Mouse (Mus musculus) brain, embryonic 18.5 days (tissue): ENCODE measurements at regions not wholly inside any gene's neighbourhood (a gene's known extent, or its start where the extent isn't known, plus 50 kb on each side); places are given as distances from the start of the nearest gene placed in this dataset.

Experiments
- DNase-seq: peaks from one replicate; pipeline ENCODE4 v3.0.0-alpha.2; 2012; ENCODE audit warnings: low read depth, low spot score

- DNase-seq = no peak
These were observed 71.6 kb upstream of the Pgrmc2 start for GRCm38 (mm10) chr3:41154402-41154801.

GRCm38 (mm10) chr3:41151989-41152388 lies 69.1 kb upstream of the Pgrmc2 start:
- DNase-seq = no peak

- DNase-seq = no peak
These were observed 57.5 kb upstream of the Pgrmc2 start for GRCm38 (mm10) chr3:41140391-41140790.

DNA sequence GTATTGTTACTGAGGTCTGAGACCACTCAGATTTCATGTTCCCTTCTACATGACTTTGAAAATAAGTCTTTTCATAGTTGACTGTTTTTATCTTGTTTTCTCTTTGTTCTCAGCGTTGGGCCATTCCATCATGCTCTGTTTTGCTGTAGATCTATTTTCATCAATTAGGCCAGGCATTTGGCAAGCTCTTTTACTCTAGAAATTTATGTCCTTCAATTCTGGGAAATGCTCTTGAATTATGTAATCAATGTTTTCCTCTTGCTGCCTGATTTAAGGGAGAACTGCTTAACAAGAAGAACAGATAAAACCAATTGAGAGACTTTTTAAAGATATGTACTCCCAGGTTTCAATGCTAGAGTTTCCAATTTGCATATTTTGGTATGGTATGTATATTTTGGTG lies 55.1 kb upstream of the Pgrmc2 start:
- no peak for DNase-seq

DNA sequence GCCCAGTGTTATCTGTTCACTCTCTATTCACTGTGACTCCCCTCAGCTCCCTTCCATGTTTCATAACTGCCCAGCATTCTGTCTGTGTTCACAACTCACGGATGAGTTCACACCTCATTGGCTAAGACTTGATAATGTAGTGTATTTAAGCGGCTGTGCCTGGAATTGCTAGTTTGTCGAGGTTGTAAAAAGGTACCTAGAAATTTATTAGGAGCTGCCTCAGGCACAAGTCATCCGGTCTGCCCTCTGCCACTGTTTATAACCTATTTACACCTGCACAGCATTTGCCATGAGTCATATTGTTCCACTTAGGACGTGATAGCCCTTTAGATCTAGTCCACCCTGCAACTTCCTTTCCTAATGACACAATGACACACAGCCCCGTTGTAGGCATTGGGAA lies 50.0 kb upstream of the Pgrmc2 start:
- no peak for DNase-seq
